Mouse (Mus musculus): ENCODE results near the gene Cdh23.

DNA sequence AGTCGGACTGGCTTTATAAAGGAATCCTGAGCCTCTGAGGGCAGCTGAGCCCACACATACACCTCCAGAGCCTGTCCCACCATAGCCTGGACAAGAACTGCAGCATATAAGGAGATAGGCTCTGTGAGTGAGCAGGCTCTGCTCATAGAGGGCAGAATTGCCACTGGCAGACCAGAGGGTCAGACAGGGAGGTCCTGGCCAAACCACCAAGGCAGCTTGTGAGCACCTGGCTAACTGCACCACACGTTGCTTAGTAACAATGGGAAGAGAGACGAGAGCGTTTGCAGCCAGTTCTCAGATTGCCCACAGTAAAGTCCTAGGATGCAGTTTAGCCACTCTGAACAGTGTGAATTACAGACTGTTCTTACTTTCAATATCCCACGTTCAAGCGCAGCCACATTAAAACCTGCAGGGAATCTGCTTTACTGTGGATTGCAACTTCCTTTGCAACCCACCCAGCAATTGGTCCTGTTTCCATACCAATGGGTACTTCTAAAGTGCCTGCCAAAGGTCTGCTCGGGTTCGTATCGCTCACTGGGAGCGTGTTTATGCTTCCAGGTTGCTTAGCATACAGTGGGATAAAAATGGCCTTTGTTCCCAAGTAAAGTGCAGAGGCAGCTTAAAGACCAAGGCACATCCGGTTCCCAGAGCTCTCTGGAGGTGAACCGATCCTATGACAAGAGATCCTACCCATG lies 334.5 kb downstream of the Cdh23 start:
- no peak for TF ChIP-seq CTCF (IDR thresholded peaks at IDR 0.05; ENCODE audit: control insufficient read depth, insufficient read depth, insufficient read length)
- TF ChIP-seq USF1 (IDR thresholded peaks at IDR 0.05; ENCODE audit: low read depth) = no peak
- no peak for TF ChIP-seq MAX (IDR thresholded peaks at IDR 0.05)
- TF ChIP-seq MYOG (IDR thresholded peaks at IDR 0.05; ENCODE audit: control insufficient read depth, extremely low read depth, insufficient read length) = no peak
- TF ChIP-seq MYOD1 (IDR thresholded peaks at IDR 0.05; ENCODE audit: control insufficient read depth, insufficient read length, low read depth) = no peak
- TF ChIP-seq CEBPB (IDR thresholded peaks at IDR 0.05; ENCODE audit: low read depth) = no peak
- no peak for TF ChIP-seq FOSL1 (IDR thresholded peaks at IDR 0.05; ENCODE audit: insufficient read depth, low read length, poor library complexity, severe bottlenecking)

Data from C2C12 (cell line).